Mouse (Mus musculus): Measurements from ENCODE around the gene Pafah2.

The Pafah2 gene

DNA sequence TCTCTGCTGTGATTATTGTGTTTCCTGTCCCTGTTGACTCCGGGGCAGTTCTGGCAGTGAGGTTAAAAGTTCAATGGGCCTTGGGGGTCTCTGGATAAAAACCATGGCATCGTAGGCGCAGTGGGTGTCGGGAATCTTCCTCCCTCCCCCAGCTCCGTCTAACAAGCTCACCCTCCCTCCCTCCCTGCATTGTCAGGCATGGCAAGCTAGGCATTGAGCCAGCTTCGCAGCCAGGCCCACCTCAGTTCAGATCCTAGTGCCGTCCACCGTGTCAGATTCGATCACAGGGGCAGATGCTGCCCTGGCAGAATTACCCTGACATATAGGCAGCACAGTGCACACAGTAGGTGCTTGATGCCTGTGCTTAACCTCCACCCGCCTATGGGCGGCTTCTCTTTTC lies 25.9 kb downstream of the Pafah2 start:
- no peak for DNase-seq (ENCODE audit: low read depth, low spot score)

DNA sequence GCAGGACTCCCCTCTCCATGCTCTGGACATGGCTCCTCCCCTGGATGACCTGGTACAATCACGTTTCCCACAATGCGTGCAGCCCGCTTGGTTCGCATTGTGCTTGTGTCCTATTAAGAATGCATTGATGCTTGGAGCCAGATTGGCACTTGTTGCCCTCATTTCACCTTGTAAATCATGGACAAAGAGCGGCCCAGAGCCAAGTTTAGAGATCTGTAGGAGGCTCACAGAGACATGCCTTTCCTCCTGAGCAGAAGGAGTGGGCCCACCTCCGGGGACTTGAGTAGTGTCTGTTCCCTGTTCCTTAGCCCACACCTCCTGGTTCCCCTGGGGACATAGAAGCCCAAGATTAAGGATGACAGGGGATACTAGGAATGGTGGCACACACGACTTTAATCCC lies 27.8 kb downstream of the Pafah2 start:
- no peak for DNase-seq (ENCODE audit: low read depth, low spot score)

DNA sequence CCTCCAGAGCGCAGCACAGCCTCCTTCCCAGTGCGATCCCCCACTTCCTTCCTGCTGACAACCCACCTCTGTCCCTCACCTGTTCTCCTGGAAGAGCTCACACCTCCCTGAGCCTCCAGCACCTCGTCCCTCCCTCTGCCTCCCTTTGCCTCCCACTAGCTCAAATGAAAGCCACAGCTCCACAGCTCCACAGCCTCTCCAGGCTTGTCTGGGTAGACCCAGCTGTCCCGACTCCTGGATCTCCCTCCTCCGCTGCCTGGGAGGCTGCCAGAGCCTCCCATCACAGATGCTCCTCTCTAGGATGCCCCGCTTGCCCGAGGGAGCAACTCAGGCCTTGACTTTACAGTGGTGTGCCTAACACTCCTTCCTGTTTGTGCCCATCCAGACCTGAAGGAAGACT lies 29.0 kb downstream of the Pafah2 start:
- no peak for DNase-seq (ENCODE audit: low read depth, low spot score)

DNA sequence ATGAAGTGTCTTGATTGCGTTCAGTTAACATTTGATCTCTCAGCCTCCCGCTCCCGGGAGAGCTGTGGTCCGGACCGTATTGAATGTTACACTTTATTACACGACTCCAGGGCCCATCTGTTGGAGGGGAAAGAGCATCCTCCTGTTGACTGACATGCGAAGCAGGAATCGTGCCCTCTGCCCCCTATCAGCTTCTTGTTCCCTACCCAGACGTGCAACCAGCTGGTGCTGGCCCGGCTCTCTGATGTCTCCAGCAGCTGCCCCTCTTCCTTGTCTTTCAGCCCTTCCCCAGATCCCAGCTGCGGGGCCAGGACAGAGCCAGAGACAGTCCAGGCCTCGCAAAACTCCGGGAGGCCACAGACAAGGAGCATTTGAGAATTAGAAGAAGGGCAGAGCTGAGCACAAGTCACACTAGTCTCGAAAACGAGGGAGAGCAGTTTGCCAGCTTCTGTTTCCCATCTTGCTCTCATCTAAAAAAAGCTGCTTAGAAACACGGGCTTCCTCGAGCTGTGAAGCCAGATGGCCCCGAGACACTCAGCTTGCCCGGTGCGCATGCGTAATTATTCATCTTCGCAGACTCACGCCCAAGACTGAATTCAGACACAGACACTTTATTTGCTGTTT lies 34.4 kb downstream of the Pafah2 start:
- DNase-seq (ENCODE audit: low read depth, low spot score) = no peak

DNA sequence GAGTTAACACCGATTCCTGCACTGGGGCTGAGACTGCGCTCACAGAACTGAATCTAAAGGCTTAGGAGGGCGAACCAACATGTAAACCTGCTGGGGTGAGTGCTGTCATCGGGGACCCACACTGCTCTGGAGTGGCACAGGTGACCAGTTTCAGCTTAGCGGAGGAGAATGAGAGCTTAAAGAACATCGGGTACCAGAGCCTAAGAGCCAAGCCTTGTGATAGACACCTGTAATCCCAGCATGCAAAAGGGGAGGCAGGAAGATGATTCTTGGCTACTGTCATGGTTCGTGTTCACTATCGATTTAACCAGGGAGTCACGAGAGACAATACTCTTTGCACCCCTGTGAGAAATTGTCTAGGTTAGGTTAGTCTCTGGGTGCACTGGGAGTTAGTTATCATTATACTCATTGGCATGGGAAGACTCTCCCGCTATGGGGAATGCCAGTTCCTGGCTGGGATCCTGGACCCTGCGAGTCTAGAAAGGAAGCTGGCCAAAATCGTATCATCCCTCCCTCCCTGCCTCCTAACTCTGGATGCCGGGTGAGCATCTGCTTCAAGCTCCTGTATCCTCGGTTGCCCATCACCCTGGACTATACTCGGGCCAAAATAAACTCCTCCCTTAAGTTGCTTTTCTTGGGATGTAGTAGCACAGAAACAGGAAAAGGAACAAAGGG lies 36.7 kb downstream of the Pafah2 start:
- DNase-seq (ENCODE audit: low read depth, low spot score) = no peak

DNA sequence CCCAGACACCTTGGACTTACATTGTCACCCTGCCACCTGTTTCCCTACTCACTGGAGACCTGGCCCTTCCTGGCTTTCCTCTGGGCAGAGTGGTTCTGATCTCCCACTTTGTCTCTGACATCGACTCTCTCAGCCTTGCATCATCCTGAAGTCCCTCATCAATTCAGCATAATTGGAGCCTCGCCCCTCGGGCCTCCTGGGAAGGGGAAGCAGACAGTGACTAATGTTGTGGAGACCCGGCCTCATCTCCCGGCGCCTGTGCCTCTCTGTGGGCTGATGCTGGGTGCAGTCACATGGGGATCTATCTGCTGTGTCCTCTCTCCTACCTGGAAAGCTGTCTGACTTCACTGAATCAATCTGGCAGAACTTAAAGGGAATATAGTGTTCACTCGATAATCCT lies 40.1 kb downstream of the Pafah2 start:
- DNase-seq (ENCODE audit: low read depth, low spot score) = no peak

DNA sequence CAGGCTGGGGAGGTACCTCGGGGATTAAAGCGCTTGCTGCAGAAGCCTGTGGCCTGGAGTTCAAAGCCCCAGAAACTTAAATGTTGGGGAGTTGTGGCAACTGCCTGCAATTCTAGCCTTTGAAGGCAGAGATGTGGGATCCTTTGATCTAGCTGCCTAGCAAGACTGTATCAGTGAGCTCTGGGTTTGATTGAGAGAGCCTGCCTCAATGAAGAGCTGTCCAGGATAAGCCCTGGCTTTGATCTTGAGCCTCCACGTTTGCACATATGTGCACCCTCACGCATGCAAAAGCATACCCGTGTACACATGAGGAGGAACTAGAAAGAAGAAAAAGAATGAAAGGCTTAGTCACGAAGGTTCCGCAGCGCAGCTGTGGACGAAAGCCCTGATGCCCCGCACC lies 40.5 kb downstream of the Pafah2 start:
- no peak for DNase-seq (ENCODE audit: low read depth, low spot score)

DNA sequence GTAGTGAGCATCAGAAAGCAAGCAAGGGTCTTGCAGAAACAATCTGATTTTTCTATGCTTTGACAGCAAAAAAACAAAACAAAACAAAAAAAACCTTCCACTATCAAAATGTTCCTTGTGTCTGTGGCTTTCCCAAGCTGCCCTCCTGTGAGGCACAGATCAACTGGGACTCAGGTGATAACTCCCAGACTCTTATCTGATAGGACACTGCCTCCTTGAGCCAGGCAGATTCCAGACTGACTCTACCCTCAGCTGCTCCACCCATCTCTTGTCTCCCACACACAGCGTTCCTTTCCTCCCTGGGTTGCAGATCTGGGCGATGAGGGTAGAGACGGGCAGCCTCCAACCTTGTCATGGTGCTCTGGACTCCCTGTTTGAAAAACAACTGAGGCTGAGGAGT lies 43.0 kb downstream of the Pafah2 start:
- DNase-seq (ENCODE audit: low read depth, low spot score) = no peak

DNA sequence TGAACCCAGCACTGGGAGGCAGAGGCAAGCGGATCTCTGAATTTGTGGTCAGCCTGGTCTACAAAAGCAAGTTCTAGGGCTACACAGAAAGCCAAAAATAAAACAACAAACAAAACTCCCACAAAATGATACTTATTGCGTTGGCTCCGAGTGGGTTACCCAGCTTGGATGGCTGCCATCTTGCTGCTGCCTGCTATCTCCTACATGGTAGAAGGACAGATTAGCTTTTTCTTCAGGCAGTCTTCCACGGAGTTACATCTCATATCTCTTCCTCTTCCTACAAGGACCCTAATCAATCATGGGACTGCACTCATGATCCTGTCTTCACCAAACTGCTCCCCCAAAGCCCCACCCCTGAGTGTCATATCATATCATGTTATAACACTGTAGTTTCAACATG lies 43.8 kb downstream of the Pafah2 start:
- no peak for DNase-seq (ENCODE audit: low read depth, low spot score)

DNA sequence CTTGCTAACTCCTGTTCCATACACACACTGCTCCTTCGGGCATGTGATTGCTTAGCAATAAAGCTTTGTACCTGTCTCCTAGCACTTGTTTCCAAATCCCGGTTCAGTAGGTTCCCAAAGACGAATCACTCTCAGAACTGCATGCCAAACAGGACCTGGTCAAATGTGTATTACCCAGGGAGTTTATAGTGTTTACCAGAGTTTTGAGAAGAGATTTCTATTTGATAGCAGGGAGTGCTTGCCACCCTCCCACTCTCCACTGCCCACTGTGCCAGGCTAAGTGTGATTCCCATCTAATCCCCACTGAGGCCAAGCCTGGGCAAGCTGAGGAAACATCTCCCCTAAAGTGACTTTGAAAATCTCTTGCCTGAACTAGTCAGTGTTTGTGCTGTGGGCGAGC lies 46.1 kb downstream of the Pafah2 start:
- DNase-seq (ENCODE audit: low read depth, low spot score) = no peak

DNA sequence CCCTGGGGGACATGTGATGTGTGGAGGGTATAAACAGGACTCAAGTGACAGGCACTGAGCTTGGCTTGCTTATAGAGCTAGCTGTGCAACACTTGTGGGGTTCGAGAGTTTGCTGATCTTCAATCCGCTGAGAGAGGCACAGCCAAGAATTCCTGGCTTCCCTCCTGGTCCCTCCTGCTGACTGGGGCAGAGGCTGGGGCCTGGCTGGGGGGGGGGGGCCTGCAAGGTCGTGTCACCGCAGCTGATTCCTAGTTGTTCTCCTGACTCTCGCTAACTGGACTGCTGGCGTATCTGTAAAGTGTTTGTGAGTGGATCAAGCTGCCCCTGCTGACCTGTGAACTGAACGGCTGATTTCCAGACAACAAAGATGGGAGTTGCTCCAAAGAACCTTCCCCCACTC lies 47.5 kb downstream of the Pafah2 start:
- DNase-seq (ENCODE audit: low read depth, low spot score) = no peak

DNA sequence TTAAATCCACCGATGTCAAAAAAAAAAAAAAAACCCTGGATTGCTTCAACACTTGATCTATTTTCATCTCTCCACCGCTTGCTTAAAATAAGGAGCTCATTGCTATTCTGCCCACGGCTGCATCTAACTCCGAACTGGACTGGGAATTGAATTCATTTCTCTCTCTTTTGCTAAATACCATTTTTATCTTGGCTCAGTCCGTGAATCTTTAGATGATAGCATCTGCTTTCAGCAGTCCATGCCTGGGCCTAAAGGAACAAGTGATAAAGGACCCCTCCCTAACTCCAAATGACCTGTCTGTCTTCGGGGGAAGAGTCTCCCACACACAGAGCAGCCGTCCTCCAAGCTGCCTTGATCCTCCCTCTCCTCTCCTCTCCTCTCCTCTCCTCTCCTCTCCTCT lies 48.8 kb downstream of the Pafah2 start:
- DNase-seq (ENCODE audit: low read depth, low spot score) = no peak

DNA sequence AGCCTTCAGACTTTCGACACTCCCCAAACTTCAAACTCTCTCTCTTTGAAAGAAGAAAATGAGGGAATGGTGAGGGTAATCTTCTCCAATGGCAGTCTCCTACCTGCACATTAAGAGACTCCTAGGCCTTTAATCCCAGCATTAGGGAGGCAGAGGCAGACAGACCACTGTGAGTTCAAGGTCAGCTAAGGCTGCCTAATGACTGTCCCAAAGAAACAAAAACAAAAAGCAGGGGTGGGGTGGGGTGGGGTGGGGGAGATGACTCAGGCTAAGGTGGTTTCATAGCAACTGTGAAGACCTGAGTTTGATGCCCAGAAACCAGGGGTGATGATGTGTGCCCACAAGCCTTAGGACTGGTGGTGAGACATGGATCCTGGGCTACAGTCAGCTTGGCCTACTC lies 49.4 kb downstream of the Pafah2 start:
- DNase-seq (ENCODE audit: low read depth, low spot score) = no peak

DNA sequence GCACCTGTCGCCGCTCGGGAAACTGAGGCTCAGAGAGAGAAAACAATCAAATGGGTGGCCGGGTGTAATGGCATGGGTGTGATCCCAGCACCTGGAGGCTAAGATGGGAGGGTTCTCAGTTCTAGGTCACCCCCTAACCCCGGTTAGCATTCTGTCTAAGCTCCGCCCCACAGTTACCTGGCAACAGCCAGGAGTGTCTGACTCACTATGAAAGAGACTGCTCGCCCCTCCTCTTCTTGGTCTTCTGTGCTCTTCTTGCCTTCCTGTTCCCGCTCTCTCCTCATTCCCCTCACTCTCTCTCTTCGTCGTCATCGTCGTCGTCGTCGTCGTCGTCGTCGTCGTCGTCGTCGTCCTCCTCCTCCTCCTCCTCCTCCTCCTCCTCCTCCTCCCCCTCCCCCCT lies 51.8 kb downstream of the Pafah2 start:
- no peak for DNase-seq (ENCODE audit: low read depth, low spot score)

DNA sequence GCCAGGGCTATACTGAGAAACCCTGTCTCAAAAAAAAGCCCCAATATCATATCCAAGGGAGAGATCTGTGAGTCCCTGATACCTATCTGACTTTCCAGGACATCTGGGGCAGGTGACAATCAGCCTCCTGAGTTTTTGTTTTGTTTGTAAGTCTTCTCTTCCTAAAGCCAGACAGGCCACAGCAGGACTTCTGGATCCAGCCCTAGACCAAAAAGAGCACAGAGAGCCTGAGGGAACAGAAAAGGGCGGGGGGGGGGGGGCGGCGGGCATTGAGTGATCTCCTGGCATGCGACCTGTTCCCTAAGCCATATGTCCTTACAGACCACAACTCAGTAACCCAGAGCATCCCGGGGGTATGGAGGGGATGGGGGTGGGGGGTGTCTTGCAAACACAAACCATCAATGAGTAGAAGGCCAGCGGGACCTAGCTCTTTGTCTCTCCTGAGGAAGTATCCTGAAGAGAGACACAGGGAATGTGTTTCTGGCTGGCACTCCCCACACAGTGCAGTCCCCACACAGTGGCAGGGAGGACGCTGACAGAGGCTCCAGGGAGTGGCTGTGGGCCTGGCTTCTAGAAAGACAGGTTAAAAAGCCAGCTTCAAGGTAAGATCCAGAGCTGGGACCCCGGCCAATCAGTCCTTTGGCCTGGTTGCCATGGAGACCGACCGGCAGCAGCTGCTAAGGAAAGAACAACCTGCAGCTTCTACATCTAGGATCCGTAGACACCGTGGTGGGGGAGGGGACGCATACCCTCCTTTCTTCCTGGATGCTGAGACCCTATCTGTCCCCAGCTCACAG lies 53.7 kb downstream of the Pafah2 start:
- DNase-seq (ENCODE audit: low read depth, low spot score) = no peak

DNA sequence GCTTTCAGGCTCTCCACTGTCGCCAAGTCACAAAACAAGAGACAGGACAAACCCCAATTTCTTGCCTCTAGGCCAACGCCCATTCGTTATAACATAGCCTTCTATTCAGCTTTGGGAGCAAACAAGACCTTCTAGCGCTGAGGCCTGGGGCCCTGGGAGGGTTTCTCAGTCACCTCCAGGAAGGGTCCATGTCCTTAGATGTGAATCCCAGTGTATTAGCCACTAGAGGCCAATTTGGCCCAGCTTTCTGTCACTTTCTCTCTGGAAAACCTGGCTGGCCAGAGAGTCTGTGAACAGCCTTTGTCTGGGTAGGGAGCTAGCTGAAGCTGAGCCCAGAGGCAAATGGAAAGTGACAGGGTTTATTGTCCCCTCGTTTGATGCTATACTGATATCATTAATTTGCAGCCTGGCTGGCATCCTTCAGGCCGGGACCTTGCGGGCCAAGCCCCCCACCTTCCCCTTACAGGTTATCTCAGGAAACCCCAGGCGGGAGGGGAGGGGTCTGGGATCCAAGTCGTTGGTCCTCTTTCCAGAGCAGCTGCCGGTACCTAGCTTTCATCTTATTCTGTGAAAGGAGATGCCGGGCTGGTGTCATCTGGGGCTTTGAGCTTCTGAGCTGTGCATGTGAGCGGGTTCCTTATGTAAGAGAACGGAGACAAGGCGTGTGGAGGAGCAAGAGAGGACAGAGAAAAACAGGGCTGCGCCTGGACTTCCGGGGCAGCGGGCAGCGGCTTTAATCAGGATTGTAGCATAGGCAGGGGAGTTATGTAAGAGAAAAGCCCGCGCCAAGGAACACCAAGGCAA lies 54.5 kb downstream of the Pafah2 start:
- no peak for DNase-seq (ENCODE audit: low read depth, low spot score)

DNA sequence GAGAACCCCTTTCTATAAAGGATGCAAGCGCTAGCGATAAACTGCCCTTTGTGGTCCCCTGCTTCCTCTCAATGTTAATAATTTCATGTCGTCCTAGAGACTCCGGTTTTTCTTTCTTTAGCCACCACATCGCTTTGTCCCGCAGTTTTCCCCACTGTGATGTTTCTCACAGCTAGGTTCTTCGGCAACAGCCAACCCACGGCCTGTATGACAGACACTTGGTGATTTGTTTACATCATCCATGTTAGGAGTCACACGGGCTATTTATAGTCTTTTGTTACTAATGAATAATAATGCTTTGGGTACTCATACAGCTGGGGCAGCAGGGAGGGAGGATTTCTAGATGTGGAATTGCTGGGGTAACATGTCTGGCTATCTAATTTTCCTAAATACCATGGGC lies 55.4 kb downstream of the Pafah2 start:
- DNase-seq (ENCODE audit: low read depth, low spot score) = no peak

DNA sequence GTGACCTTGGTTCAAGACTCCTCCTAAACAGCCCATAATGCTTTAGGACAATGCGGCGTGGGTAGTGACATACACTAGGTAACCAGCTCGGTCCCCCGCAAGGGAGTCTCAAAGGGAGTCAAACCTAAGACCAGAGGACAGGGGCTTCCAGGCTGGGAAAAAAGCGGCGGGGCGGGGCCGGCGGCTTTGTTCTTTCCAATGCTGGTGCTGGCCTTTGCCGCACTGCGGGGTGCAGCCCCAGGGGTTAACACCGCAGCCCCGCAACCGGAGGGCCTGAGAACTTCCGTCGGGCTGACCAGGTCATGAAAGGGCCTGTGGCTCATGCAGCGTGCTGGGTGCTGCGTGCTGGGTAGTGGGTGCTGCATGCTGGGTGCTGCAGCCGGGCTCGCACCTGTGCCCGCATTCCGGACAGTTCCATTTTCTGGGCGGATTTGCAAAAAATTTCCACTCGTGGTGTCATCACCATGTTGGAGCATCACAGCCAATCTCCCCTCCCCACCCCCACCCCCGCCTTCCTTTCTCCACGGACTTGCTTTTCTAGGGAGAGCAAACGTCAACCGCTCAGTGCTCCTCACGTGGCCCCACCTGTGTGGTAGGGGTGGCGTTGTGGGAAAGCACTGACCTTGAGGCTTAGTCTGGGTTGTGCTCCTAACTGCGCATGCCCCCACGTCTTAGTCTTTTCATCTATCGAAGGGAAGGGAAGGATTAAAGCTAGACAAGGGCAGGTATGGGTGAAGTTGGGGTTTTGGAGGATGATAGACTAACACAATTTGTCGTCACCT lies 57.7 kb downstream of the Pafah2 start:
- DNase-seq (ENCODE audit: low read depth, low spot score) = no peak

DNA sequence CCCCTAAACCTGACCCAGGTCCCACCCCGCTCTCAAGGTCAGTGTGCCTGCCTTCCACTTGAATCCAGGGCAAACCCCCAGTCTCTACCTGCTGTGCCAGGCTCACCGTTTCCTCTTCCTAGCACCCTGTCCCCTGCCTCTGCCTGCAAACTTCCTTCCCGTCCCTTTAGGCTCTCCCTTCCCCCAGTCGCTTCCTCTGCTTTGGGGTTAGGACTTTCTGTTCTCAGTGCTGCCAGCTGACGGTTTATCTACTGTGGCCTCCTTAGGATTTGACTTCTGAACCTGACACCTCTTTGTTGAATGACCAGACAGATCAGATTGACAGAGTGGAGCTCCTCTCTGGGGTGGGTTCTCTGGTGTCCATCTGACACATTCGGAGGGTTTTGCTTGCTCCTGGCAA lies 59.2 kb downstream of the Pafah2 start:
- no peak for DNase-seq (ENCODE audit: low read depth, low spot score)

DNA sequence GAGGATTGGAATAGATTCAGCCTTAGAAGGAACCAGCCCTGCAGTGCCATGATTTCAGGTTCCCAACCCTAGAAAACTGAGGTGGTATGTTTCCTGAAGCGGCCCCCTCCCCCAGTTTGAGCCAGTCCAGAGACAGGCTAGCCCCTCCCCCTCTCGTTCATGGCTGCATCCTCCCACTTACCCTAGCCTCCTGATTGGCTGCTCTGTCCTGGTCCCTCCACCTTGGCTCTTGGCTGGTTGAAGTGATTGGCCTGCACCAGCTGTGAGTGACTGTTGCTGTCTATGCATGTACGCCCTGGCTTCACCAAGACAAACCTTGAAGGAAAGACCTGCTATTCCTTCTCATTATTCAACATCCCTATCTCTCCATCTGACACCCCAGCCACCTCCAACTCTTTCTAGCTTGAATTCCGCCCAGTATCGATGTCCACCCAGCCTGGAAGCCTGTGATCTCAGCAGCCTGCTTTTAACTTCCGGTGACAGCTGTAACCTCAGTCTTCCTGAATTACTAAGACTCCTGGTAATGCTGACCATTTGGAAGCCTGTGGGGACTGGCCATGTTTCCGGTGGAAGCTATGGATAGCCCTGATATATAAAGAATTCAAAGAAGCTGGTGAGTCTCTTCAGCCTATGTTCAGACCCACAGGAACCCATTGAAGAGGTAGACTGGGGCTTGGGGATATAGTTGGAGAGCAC lies 61.2 kb downstream of the Pafah2 start:
- DNase-seq (ENCODE audit: low read depth, low spot score) = no peak

DNA sequence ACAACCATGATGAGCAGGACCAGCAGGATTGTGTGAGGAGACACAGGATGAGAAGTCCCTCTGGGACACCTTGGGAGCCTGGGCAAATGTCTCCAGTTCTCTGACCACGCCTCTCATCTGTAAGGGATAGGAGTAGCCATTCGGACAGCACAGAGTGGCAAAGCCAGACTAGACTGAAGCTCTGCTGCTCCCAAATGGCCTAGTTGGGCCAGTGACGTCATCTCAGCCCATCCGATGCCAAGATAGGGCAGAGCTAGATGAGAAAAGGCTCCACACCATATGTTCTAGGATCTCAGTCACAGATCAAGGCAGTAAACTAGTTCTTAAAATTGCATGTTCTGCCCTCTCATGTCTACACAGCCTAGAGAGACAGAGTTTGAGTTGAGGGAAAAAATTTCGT lies 62.7 kb downstream of the Pafah2 start:
- no peak for DNase-seq (ENCODE audit: low read depth, low spot score)

Measured in retina, adult 2 months (tissue).